Mouse (Mus musculus): Measurements from ENCODE around the gene Cypt12.

Cypt12 gene

DNA sequence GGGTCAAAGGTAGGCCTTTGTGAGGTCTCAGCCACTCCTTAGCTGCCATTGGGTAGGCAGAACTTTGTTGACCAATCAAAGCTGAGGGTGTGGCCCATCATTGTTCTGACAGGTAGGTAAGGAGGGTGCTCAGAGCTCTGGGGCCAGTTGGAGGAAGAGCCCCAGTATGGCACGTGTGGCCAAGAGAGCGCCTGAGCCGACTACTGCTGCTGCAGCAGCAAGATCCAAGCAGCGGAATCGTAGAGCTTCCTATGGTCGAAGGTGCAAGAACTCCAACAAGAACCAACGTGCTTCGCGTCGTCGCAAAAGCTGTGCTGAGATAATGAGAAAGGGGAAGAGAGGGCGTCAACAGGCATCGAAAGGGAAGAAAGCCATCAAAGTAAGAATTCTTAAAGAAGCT, at the start of gene Cypt12:
Gene Cypt12, plus strand, starts transcription at position 112 of the 400 bp plus-strand sequence.
- in situ Hi-C loops (cut with MboI; ENCODE audit: low pct_unique_long_range_greater_than_20kb in 1 of 2, low sequenced_read_pairs in 2 of 2, unreplicated experiment in 1 of 2), result no loop called here

DNA sequence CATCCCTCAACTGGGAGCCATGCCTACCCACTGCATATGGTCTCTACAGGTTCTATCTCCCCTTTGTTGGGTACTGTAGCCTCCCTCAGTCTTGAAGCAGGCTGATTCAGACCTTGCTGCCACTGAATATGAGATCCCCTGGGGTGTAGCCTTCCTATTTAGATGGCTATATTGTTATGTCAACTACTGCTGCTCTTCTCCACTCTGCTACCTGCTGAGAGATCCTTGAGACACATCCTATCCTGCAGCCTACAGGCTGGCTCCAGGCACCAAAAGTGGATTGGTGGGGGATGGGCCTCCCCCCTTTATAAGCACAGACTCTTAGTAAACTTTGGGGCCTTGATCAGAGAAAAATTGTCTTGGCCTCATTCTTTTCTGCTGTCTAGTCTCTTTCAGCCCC, 34.4 kb upstream of the Cypt12 start:
- in situ Hi-C loops (cut with MboI; ENCODE audit: low pct_unique_long_range_greater_than_20kb in 1 of 2, low sequenced_read_pairs in 2 of 2, unreplicated experiment in 1 of 2), result no loop called here

DNA sequence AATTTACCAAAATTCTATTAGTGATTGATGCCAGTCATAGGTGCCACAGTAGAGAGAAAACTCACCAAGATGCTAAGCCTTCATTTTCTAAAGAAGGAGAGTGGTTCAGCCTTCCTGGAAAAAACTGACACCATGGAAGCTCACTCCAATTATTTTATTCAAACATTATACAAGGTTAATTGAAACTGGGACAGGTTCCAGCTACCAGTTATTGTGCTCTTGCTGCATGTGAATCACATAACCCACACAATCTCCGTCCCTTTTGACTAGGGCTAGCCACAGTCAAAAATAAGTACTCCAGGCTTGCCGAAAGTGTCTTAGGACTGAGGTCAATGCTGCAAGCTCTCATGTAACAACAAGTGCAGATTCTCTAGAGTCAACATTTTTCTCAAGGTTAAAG, 8.0 kb upstream of the Cypt12 start:
- in situ Hi-C loops (cut with MboI; ENCODE audit: low pct_unique_long_range_greater_than_20kb in 1 of 2, low sequenced_read_pairs in 2 of 2, unreplicated experiment in 1 of 2), result no loop called here
